Mouse (Mus musculus) myocyte (in vitro differentiated cells): ENCODE results near the gene Csn1s2b.

ENCODE experiments used
- SRF ChIP-seq: IDR thresholded peaks from one replicate; pipeline ENCODE4 v1.6.1; 2011; ENCODE audit warnings: low read depth; ENCODE audit not compliant: control insufficient read depth, insufficient read length
- TCF3 ChIP-seq: IDR thresholded peaks from one replicate; pipeline ENCODE4 v1.6.1; 2011; ENCODE audit warnings: low read depth, control low read depth; ENCODE audit not compliant: insufficient read length

DNA sequence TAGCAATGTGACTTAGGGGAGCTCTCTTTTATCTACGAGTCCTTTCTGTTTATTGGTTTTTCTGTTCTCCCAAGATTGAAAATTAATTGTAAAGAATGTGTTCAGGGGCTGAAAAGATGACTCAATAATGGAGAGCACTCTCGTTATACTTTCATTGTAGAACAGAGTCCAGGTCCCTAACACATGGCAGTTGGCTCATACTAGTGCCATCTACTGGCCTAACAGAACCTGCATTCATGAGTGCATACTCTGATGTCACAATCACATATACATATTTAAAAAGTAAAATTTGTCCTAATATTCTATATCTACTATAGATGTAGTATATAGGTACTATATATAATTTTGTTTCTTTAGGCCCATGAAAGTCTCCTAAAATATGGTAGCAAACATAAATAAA is 1.4 kb downstream of the Csn1s2b start:
- TF ChIP-seq TCF3 (no peak), SRF (no peak)
